ENCODE assay signal across 12 mouse cellular contexts in the genomic region with DNA sequence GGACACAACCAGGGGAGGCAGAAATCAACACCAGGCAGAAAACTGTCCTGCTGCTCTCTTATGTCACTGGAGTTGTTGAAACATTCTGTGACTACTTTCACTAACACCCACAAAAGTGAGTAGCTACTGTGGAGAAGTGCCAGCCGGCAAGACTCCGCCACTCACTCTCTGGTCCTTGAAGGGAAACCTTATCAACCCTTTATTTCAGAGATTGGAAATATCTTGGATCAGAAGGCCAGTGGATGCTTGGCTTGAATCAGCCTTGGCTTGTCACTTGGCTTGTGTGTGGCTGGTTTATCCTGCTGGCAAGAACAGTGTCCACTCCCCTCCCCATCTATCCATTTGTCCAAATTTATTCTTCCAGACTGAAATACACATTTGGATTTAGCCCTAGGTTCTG.
"Had no signal": no experiment of that assay in that cellular context is flagged by ENCODE, and none has a peak within 500 bp of the region (broad histone marks: within the 10 kb centered on the region; RNA-seq: fewer than 3 reads in every experiment).

No protein-coding gene starts in this region.

- DNase-seq: left cerebral cortex, postnatal 4 days; liver; liver, embryonic 13.5 days; liver, postnatal 0 days; lung, adult 18-20 months; lung, adult 2 months; lung, embryonic 14.5 days; lung, postnatal 10 days; lung, postnatal 14 days; lung, postnatal 36 days; lung, postnatal 4 days; midbrain, embryonic 14.5 days had no signal
